Mouse (Mus musculus): ENCODE results near the gene Wfdc10. TPM values are rescaled to one million over a fixed set of nuclear protein-coding genes. Genes with fewer than 3 reads are reported as not detected.
A peak's percentile ranks its signal among the peaks of the same experiment; 100 is the strongest.

The Wfdc10 gene
- total and polyA plus RNA-seq, 2 experiments from 2014 or later = not detected

- H3K4me3 ChIP-seq (ENCODE audit: low read depth, low read length) = no peak within 1 kb of the TSS
- 84% methylated on average over 3 of the region's 3 CpGs for WGBS
- no peaks in the 10 kb centered on the region for H3K9me3 ChIP-seq (ENCODE audit: low read length)
- ATAC-seq = no peak
- H3K27ac ChIP-seq (ENCODE audit: low read depth, low read length) = no peak within 1 kb of the TSS
- H3K9ac ChIP-seq = no peak within 1 kb of the TSS
- H3K4me1 ChIP-seq (ENCODE audit: insufficient read depth) = no peaks in the 10 kb centered on the region
- no peak for TF ChIP-seq CTCF (IDR thresholded peaks at IDR 0.05; ENCODE audit: low read depth)
- DNase-seq = no peak
- no peaks in the 10 kb centered on the region for H3K27me3 ChIP-seq (ENCODE audit: insufficient read depth, low read length)
- no peaks in the 10 kb centered on the region for H3K36me3 ChIP-seq (ENCODE audit: insufficient read depth)
- H3K4me2 ChIP-seq (ENCODE audit: low read depth) = no peak within 1 kb of the TSS
Observed at GRCm38 (mm10) chr2:164638696-164639095, 17.1 kb upstream of the Wfdc10 start, which contains the start of gene Wfdc16. Gene Wfdc16 (minus strand): TSS chr2:164638796.

- no peaks in the 10 kb centered on the region for H3K9me3 ChIP-seq (ENCODE audit: low read length)
- H3K27me3 ChIP-seq (ENCODE audit: insufficient read depth, low read length) = no peaks in the 10 kb centered on the region
- no peak overlapping the region for H3K9ac ChIP-seq
- no peaks in the 10 kb centered on the region for H3K36me3 ChIP-seq (ENCODE audit: insufficient read depth)
- DNase-seq = no peak
- 64% methylated on average over 7 of the region's 7 CpGs for WGBS
- TF ChIP-seq CTCF (IDR thresholded peaks at IDR 0.05; ENCODE audit: low read depth) = no peak
- no peaks in the 10 kb centered on the region for H3K4me1 ChIP-seq (ENCODE audit: insufficient read depth)
- no peak for ATAC-seq
- H3K4me2 ChIP-seq (ENCODE audit: low read depth) = no peak overlapping the region
- no peak overlapping the region for H3K4me3 ChIP-seq (ENCODE audit: low read depth, low read length)
- no peak overlapping the region for H3K27ac ChIP-seq (ENCODE audit: low read depth, low read length)
Observed at GRCm38 (mm10) chr2:164641129-164641528, 14.7 kb upstream of the Wfdc10 start.

- TF ChIP-seq CTCF (IDR thresholded peaks at IDR 0.05; ENCODE audit: low read depth) = no peak
- Histone ChIP-seq H3K9me3 (ENCODE audit: low read length) (no peaks in the 10 kb centered on the region), H3K27ac (ENCODE audit: low read depth, low read length) (no peak overlapping the region), H3K4me1 (ENCODE audit: insufficient read depth) (no peaks in the 10 kb centered on the region), H3K4me3 (ENCODE audit: low read depth, low read length) (no peak overlapping the region), H3K27me3 (ENCODE audit: insufficient read depth, low read length) (no peaks in the 10 kb centered on the region), H3K4me2 (ENCODE audit: low read depth) (no peak overlapping the region), H3K36me3 (ENCODE audit: insufficient read depth) (no peaks in the 10 kb centered on the region), H3K9ac (no peak overlapping the region)
- ATAC-seq (no peak), DNase-seq (peak; percentile 36)
- WGBS = 55% methylated on average over 13 of the region's 13 CpGs
Observed at GRCm38 (mm10) chr2:164641881-164642673, 13.8 kb upstream of the Wfdc10 start.

GRCm38 (mm10) chr2:164656483-164656882 lies 637 bp downstream of the Wfdc10 start, which contains the start of gene Wfdc9:
Gene Wfdc9 (minus strand): TSS chr2:164656583.
- Histone ChIP-seq H3K9ac (no peak within 1 kb of the TSS), H3K36me3 (ENCODE audit: insufficient read depth) (no peaks in the 10 kb centered on the region), H3K4me3 (ENCODE audit: low read depth, low read length) (no peak within 1 kb of the TSS), H3K27me3 (ENCODE audit: insufficient read depth, low read length) (no peaks in the 10 kb centered on the region), H3K4me1 (ENCODE audit: insufficient read depth) (no peaks in the 10 kb centered on the region), H3K4me2 (ENCODE audit: low read depth) (no peak within 1 kb of the TSS), H3K9me3 (ENCODE audit: low read length) (no peaks in the 10 kb centered on the region), H3K27ac (ENCODE audit: low read depth, low read length) (no peak within 1 kb of the TSS)
- TF ChIP-seq CTCF (IDR thresholded peaks at IDR 0.05; ENCODE audit: low read depth) = no peak
- ATAC-seq (no peak), DNase-seq (no peak)
- WGBS = 79% methylated on average over 9 of the region's 9 CpGs

GRCm38 (mm10) chr2:164664851-164665250 lies 9.0 kb downstream of the Wfdc10 start:
- Histone ChIP-seq H3K4me1 (ENCODE audit: insufficient read depth) (no peaks in the 10 kb centered on the region), H3K27me3 (ENCODE audit: insufficient read depth, low read length) (no peaks in the 10 kb centered on the region), H3K4me3 (ENCODE audit: low read depth, low read length) (no peak overlapping the region), H3K9ac (no peak overlapping the region), H3K27ac (ENCODE audit: low read depth, low read length) (no peak overlapping the region), H3K4me2 (ENCODE audit: low read depth) (no peak overlapping the region), H3K9me3 (ENCODE audit: low read length) (no peaks in the 10 kb centered on the region), H3K36me3 (ENCODE audit: insufficient read depth) (no peaks in the 10 kb centered on the region)
- no peak for TF ChIP-seq CTCF (IDR thresholded peaks at IDR 0.05; ENCODE audit: low read depth)
- no peak for DNase-seq
- ATAC-seq = no peak
- WGBS = 82% methylated on average over 7 of the region's 7 CpGs

GRCm38 (mm10) chr2:164670261-164670660 lies 14.4 kb downstream of the Wfdc10 start:
- H3K4me1 ChIP-seq (ENCODE audit: insufficient read depth) = no peaks in the 10 kb centered on the region
- no peaks in the 10 kb centered on the region for H3K36me3 ChIP-seq (ENCODE audit: insufficient read depth)
- no peak overlapping the region for H3K4me3 ChIP-seq (ENCODE audit: low read depth, low read length)
- no peaks in the 10 kb centered on the region for H3K9me3 ChIP-seq (ENCODE audit: low read length)
- no peaks in the 10 kb centered on the region for H3K27me3 ChIP-seq (ENCODE audit: insufficient read depth, low read length)
- no peak for ATAC-seq
- WGBS = 88% methylated on average over 5 of the region's 5 CpGs
- no peak for DNase-seq
- no peak overlapping the region for H3K9ac ChIP-seq
- H3K27ac ChIP-seq (ENCODE audit: low read depth, low read length) = no peak overlapping the region
- no peak overlapping the region for H3K4me2 ChIP-seq (ENCODE audit: low read depth)
- TF ChIP-seq CTCF (IDR thresholded peaks at IDR 0.05; ENCODE audit: low read depth) = no peak

GRCm38 (mm10) chr2:164670938-164671337 lies 15.1 kb downstream of the Wfdc10 start:
- ATAC-seq = no peak
- no peaks in the 10 kb centered on the region for H3K4me1 ChIP-seq (ENCODE audit: insufficient read depth)
- no peak overlapping the region for H3K4me2 ChIP-seq (ENCODE audit: low read depth)
- no peak overlapping the region for H3K4me3 ChIP-seq (ENCODE audit: low read depth, low read length)
- no peak for TF ChIP-seq CTCF (IDR thresholded peaks at IDR 0.05; ENCODE audit: low read depth)
- H3K36me3 ChIP-seq (ENCODE audit: insufficient read depth) = no peaks in the 10 kb centered on the region
- WGBS = 28% methylated on average over 1 of the region's 1 CpGs
- H3K27ac ChIP-seq (ENCODE audit: low read depth, low read length) = no peak overlapping the region
- H3K9ac ChIP-seq = no peak overlapping the region
- DNase-seq = no peak
- H3K9me3 ChIP-seq (ENCODE audit: low read length) = no peaks in the 10 kb centered on the region
- H3K27me3 ChIP-seq (ENCODE audit: insufficient read depth, low read length) = no peaks in the 10 kb centered on the region
